Mouse (Mus musculus): ENCODE measurements around the gene Dnajc25.

- TF ChIP-seq POLR2A (IDR thresholded peaks at IDR 0.05; ENCODE audit: control insufficient read depth, extremely low read depth, insufficient read depth, low read length, poor library complexity) (no peak), CTCF (IDR thresholded peaks at IDR 0.05; ENCODE audit: borderline replicate concordance, control insufficient read depth, extremely low read depth, insufficient read depth, low read length, poor library complexity) (no peak)
Observed at GRCm38 (mm10) chr4:59069276-59069675, 74.4 kb downstream of the Dnajc25 start.
